In the genomic region with DNA sequence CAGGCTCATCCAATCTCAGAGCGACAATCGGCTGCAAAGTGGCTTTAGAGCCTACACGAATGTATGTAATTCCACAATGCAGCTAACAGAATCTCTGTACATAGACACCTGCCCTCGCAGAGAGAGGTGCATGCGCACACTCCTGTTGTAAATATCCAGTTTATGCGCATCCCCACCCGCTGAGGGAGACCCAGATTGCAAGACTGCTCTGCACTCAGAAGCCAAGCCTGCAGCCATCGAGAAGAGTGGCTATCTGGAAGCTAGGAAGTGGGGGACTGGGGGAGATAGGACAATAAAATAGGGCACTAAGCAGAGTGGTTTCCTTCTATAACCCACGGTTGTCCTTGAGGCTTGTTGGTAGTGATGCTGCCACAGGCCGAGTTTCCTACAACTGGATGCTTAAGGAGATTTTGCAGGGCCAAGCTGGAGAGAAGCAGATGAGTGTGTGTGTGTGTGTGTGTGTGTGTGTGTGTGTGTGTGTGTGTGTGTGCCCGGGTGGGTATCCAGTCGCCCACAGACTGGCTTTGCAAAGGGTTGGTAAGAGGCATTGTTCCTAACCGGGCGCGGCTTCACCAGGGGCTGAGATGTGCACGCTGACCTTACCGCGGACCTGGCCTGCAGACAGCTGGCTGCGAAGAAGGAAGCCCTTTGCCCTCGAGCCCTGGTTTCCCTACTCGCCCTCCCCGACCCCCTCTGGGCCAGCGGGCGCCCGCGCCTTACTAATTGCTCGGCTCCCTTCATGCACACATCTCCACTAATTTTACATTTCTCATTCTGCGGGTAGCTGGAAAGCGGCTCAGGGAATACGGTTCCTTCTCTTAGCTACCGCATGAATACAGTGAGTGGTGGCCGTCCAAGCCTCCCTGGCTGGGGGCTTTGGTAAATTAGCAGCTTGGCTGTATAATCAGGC, we compare ENCODE assay signal across 12 mouse cellular contexts.
DNase-seq lines count a peak whose midpoint lies in the region; ATAC-seq lines count a peak whose summit lies in the region.
"Had no signal": no experiment of that assay in that cellular context is flagged by ENCODE, and none has a peak within 500 bp of the region (broad histone marks: within the 10 kb centered on the region; RNA-seq: fewer than 3 reads in every experiment).

No protein-coding gene starts in this region.

- ATAC-seq in forebrain, embryonic 12.5 days (ENCODE audit: low FRiP score) = peak; percentile 45; the same call in 1 of the 2 replicates
- no peak for ATAC-seq in forebrain, embryonic 13.5 days
- no peak for ATAC-seq in liver, embryonic 11.5 days (replicated peaks; ENCODE audit: low FRiP score)
- no peak for ATAC-seq in liver, embryonic 12.5 days
- no peak for ATAC-seq in neural tube, embryonic 14.5 days (ENCODE audit: low read depth)
- no peak for ATAC-seq in megakaryocyte, adult 5-6 weeks (ENCODE audit: poor library complexity, severe bottlenecking)

- 2% methylated on average over 30 of the region's 32 CpGs for WGBS in forebrain, embryonic 12.5 days
- WGBS in forebrain, embryonic 13.5 days = 2% methylated on average over 31 of the region's 32 CpGs
- 6% methylated on average over 32 of the region's 32 CpGs for WGBS in liver, embryonic 11.5 days
- 8% methylated on average over 27 of the region's 32 CpGs for WGBS in liver, embryonic 12.5 days (ENCODE audit: insufficient replicate concordance)
- WGBS in limb, embryonic 10.5 days = 2% methylated on average over 32 of the region's 32 CpGs
- 1% methylated on average over 32 of the region's 32 CpGs for WGBS in neural tube, embryonic 14.5 days

- no peaks in the 10 kb centered on the region for H3K36me3 ChIP-seq in forebrain, embryonic 12.5 days (replicated peaks)
- no peaks in the 10 kb centered on the region for H3K36me3 ChIP-seq in forebrain, embryonic 13.5 days (ENCODE audit: poor library complexity, severe bottlenecking)
- H3K36me3 ChIP-seq in liver, embryonic 11.5 days (ENCODE audit: control insufficient read depth, insufficient read depth, low read length) = no peaks in the 10 kb centered on the region
- H3K36me3 ChIP-seq in liver, embryonic 12.5 days = no peaks in the 10 kb centered on the region
- no peaks in the 10 kb centered on the region for H3K36me3 ChIP-seq in limb, embryonic 10.5 days
- no peaks in the 10 kb centered on the region for H3K36me3 ChIP-seq in neural tube, embryonic 14.5 days (ENCODE audit: control insufficient read depth, insufficient read depth, low read length)
- H3K36me3 ChIP-seq: embryonic facial prominence, embryonic 15.5 days had no signal

- no peak overlapping the region for H3K4me3 ChIP-seq in forebrain, embryonic 12.5 days (replicated peaks)
- H3K4me3 ChIP-seq in forebrain, embryonic 13.5 days = no peak overlapping the region
- H3K4me3 ChIP-seq in liver, embryonic 11.5 days (ENCODE audit: low read depth, low read length) = no peak overlapping the region
- H3K4me3 ChIP-seq in liver, embryonic 12.5 days = no peak overlapping the region
- peak overlapping the region; percentile 30 for H3K4me3 ChIP-seq in limb, embryonic 10.5 days
- no peak overlapping the region for H3K4me3 ChIP-seq in neural tube, embryonic 14.5 days (ENCODE audit: low read depth, low read length)
- H3K4me3 ChIP-seq: embryonic facial prominence, embryonic 15.5 days had no signal

- H3K4me2 ChIP-seq in forebrain, embryonic 12.5 days = peak overlapping the region; percentile 21; the same call in 1 of the 2 replicates
- no peak overlapping the region for H3K4me2 ChIP-seq in forebrain, embryonic 13.5 days
- H3K4me2 ChIP-seq in liver, embryonic 11.5 days = no peak overlapping the region
- H3K4me2 ChIP-seq in liver, embryonic 12.5 days = no peak overlapping the region
- H3K4me2 ChIP-seq in neural tube, embryonic 14.5 days (ENCODE audit: low read depth, low read length) = no peak overlapping the region
- H3K4me2 ChIP-seq: embryonic facial prominence, embryonic 15.5 days had no signal

- peaks cover 45% of the 10 kb centered on the region for H3K4me1 ChIP-seq in forebrain, embryonic 12.5 days
- H3K4me1 ChIP-seq in forebrain, embryonic 13.5 days = peaks cover 41% of the 10 kb centered on the region
- H3K4me1 ChIP-seq in liver, embryonic 11.5 days (replicated peaks; ENCODE audit: control insufficient read depth, insufficient read depth, low read length) = peaks cover 4% of the 10 kb centered on the region
- H3K4me1 ChIP-seq in liver, embryonic 12.5 days = peaks cover 6% of the 10 kb centered on the region; the same call in 1 of the 2 replicates
- H3K4me1 ChIP-seq in limb, embryonic 10.5 days = peaks cover 51% of the 10 kb centered on the region
- 0 out of 2 replicates have a peak, but pooled peaks cover 3% of the 10 kb centered on the region for H3K4me1 ChIP-seq in neural tube, embryonic 14.5 days (ENCODE audit: control insufficient read depth, insufficient read depth, low read length)

- H3K9me3 ChIP-seq in forebrain, embryonic 12.5 days = no peaks in the 10 kb centered on the region
- no peaks in the 10 kb centered on the region for H3K9me3 ChIP-seq in forebrain, embryonic 13.5 days (replicated peaks)
- H3K9me3 ChIP-seq in liver, embryonic 11.5 days (ENCODE audit: control insufficient read depth, low read length) = no peaks in the 10 kb centered on the region
- no peaks in the 10 kb centered on the region for H3K9me3 ChIP-seq in liver, embryonic 12.5 days (replicated peaks)
- H3K9me3 ChIP-seq in limb, embryonic 10.5 days (replicated peaks) = no peaks in the 10 kb centered on the region
- no peaks in the 10 kb centered on the region for H3K9me3 ChIP-seq in neural tube, embryonic 14.5 days (ENCODE audit: control insufficient read depth, low read length)
- H3K9me3 ChIP-seq: embryonic facial prominence, embryonic 15.5 days had no signal

- no peak overlapping the region for H3K9ac ChIP-seq in forebrain, embryonic 12.5 days
- no peak overlapping the region for H3K9ac ChIP-seq in forebrain, embryonic 13.5 days
- H3K9ac ChIP-seq in liver, embryonic 11.5 days (ENCODE audit: low read depth, low read length) = no peak overlapping the region
- H3K9ac ChIP-seq in liver, embryonic 12.5 days = no peak overlapping the region
- H3K9ac ChIP-seq in neural tube, embryonic 14.5 days (replicated peaks; ENCODE audit: low read depth, low read length) = no peak overlapping the region
- H3K9ac ChIP-seq: embryonic facial prominence, embryonic 15.5 days had no signal

- peaks cover 88% of the 10 kb centered on the region for H3K27me3 ChIP-seq in forebrain, embryonic 12.5 days
- peaks cover 98% of the 10 kb centered on the region for H3K27me3 ChIP-seq in forebrain, embryonic 13.5 days
- H3K27me3 ChIP-seq in liver, embryonic 11.5 days (replicated peaks; ENCODE audit: control insufficient read depth, insufficient read depth, low read length) = peaks cover 92% of the 10 kb centered on the region
- peaks cover 94% of the 10 kb centered on the region for H3K27me3 ChIP-seq in liver, embryonic 12.5 days (replicated peaks)
- peaks cover 100% of the 10 kb centered on the region for H3K27me3 ChIP-seq in limb, embryonic 10.5 days (ENCODE audit: low read depth, poor library complexity, severe bottlenecking)
- H3K27me3 ChIP-seq in neural tube, embryonic 14.5 days (ENCODE audit: control insufficient read depth, insufficient read depth, low read length) = peaks cover 56% of the 10 kb centered on the region

- DNase-seq in liver, embryonic 11.5 days (ENCODE audit: low spot score) = peak; percentile 39
- DNase-seq in limb, embryonic 10.5 days (ENCODE audit: low spot score) = peak; percentile 74
- DNase-seq in gastrocnemius, adult 18-20 months (ENCODE audit: low spot score) = no peak
- DNase-seq: heart, adult 11 months had no signal

- H3K27ac ChIP-seq in forebrain, embryonic 12.5 days = peak overlapping the region; percentile 37; the same call in 1 of the 2 replicates
- H3K27ac ChIP-seq in forebrain, embryonic 13.5 days = no peak overlapping the region
- H3K27ac ChIP-seq in liver, embryonic 11.5 days (ENCODE audit: low read depth, low read length) = no peak overlapping the region
- H3K27ac ChIP-seq in liver, embryonic 12.5 days = no peak overlapping the region
- peak overlapping the region; percentile 20; the same call in 1 of the 2 replicates for H3K27ac ChIP-seq in limb, embryonic 10.5 days
- peak overlapping the region; percentile 8; the same call in 1 of the 2 replicates for H3K27ac ChIP-seq in neural tube, embryonic 14.5 days (ENCODE audit: low read depth, low read length)
- H3K27ac ChIP-seq: embryonic facial prominence, embryonic 15.5 days; kidney, postnatal 0 days; macrophage had no signal

Comparison
In these comparisons a context has a peak if more than half of its experiments do, and no peak if none do; other contexts are left out.
1. H3K27ac ChIP-seq: peak in forebrain, embryonic 12.5 days (single experiment), limb, embryonic 10.5 days (single experiment) and neural tube, embryonic 14.5 days (single experiment); none in forebrain, embryonic 13.5 days (single experiment), liver, embryonic 11.5 days (single experiment) and liver, embryonic 12.5 days (single experiment).